Mouse (Mus musculus) lung, adult 2 months (tissue): ENCODE measurements around the gene Mindy3.

Experiments
- CTCF ChIP-seq: fragments of 200-500 bp; IDR thresholded peaks from 2 replicates; pipeline ENCODE4 v1.5.1; 2011; ENCODE audit warnings: mild to moderate bottlenecking, low read length, control low read depth; ENCODE audit not compliant: insufficient read depth
- POLR2A ChIP-seq: fragments of 200-500 bp; IDR thresholded peaks from 2 replicates; pipeline ENCODE4 v1.6.1; 2011; ENCODE audit warnings: low read depth, mild to moderate bottlenecking, control low read depth, low read length, borderline replicate concordance; ENCODE audit errors: extremely low read depth

- TF ChIP-seq POLR2A, result no peak
- no peak for TF ChIP-seq CTCF
Measured at GRCm38 (mm10) chr2:12305064-12305650, 114.1 kb downstream of the Mindy3 start.
